Mouse (Mus musculus) brain, embryonic 14.5 days (tissue): ENCODE measurements around the gene Nsd2. TPM values are rescaled to one million over a fixed set of nuclear protein-coding genes. Genes with fewer than 3 reads are reported as not detected.

ENCODE experiments used
- DNase-seq: peaks from one replicate; pipeline ENCODE4 v3.0.0-alpha.2; 2011; ENCODE audit warnings: low read depth
- CTCF ChIP-seq: fragments of 200-500 bp; IDR thresholded peaks from 2 replicates; pipeline ENCODE4 v1.5.1; 2012; ENCODE audit warnings: inconsistent platforms, mild to moderate bottlenecking, moderate library complexity, borderline replicate concordance; ENCODE audit not compliant: insufficient read depth, insufficient read length; ENCODE audit errors: extremely low read depth
- POLR2A ChIP-seq: fragments of 200-500 bp; IDR thresholded peaks from 2 replicates; pipeline ENCODE4 v1.6.1; 2012; ENCODE audit warnings: mild to moderate bottlenecking, inconsistent platforms, borderline replicate concordance; ENCODE audit not compliant: poor library complexity, insufficient read depth, insufficient read length, severe bottlenecking; ENCODE audit errors: extremely low read depth
- polyA plus RNA-seq: library from polyadenylated mRNA; depleted of rRNA; stranded (reverse); fragments of >200 nt; gene quantifications from 2 replicates; pipeline ENCODE4 v1.2.3, GENCODE M21; 2012; rRNA removed

Nsd2 gene
- polyA plus RNA-seq, result 99.6 and 118 TPM in 2 replicates

DNA sequence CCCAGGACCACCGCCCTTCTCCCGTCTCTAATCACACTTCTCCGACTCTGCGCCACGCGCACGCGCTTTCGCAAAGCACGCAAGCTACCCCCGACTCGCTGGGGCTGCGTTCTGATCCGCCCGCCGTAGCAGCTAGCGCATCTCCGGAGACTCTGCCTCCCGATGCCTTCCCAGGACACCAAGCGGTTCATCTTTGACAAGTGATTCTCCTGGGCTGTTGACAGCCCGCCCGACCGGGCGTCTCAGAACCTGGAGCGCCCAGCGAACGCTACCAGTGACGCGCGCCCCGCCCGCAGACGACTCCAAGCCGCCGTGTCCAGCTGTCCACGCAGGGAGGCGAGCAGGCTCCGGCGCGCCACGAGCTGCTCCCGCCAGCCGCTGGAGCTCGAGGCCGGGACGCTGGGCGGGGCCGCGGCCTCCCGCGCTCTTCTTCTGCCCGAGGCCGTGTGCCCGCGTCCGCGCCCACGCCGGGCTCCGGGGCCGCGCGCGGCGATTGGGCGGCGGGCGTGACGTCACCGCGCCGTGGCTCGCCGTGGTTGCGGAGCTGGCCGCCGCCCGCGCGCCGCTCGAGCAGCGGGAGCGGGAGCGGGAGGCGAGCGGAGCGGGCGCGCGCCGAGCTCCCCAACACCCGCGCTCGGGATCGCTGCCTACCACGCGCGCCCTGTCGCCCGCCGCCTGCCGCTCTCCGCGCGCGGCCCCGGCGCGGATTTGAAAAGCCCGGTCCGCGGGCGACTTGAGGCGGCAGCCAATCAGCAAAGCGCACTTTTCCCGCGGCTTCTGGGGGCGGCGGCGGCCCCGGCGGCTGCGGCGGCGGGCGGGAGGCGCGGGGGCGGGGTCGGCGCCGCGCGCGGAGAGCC is at the start of gene Nsd2:
TSS of gene Nsd2 (plus strand) at position 850 of the 857 bp plus-strand sequence.
- DNase-seq, result peak; percentile 98
- TF ChIP-seq POLR2A (peak; percentile 93), CTCF (no peak)

DNA sequence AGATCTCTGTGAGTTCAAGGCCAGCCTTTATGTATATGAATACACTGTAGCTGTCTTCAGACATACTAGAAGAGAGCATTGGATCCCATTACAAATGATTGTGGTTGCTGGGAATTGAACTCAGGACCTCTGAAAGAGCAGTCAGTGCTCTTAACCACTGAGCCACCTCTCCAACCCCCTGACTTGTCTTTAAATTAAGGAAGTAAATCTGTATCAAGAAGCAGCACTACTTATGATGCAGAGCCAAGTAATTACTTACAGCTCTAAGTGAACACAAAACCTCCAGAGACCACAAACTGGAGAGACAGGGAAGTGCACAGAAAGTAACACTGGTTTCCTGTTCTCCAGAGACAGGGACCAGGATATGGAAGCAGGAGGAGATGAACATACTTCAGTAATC is 43.3 kb upstream of the Nsd2 start:
- TF ChIP-seq CTCF (no peak), POLR2A (no peak)
- DNase-seq, result no peak

DNA sequence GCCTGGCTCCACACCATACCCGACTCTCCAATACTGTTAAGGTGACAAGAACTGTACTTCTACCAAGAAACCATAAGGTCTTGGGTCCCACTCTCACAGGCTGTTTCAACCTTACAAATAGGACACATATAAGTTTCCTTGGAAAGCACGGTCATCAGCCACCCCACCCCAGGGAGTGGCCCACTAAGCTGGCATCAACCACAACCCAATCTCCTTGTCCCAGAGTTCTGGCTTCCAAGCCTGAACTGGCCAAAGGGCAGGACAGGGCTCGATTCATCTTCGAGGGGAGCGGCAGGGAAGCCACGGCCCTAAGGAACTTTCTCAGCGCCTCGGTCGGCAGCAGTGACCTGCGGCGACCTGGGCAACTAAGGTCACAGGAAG is 38.6 kb upstream of the Nsd2 start:
- no peak for DNase-seq
- TF ChIP-seq CTCF (no peak), POLR2A (no peak)

GRCm38 (mm10) chr5:33782345-33782998 is 38.1 kb upstream of the Nsd2 start, which contains the start of gene Letm1:
Gene Letm1, minus strand, starts transcription at chr5:33782817.
- TF ChIP-seq POLR2A (peak; percentile 89), CTCF (no peak)
- DNase-seq, result peak; percentile 98

- DNase-seq, result no peak
- TF ChIP-seq CTCF (no peak), POLR2A (no peak)
These were observed 37.5 kb upstream of the Nsd2 start for GRCm38 (mm10) chr5:33782999-33783390.

- TF ChIP-seq CTCF, result no peak
- TF ChIP-seq POLR2A, result no peak
- DNase-seq, result no peak
These were observed 28.4 kb upstream of the Nsd2 start for GRCm38 (mm10) chr5:33791912-33792643.

GRCm38 (mm10) chr5:33803337-33803736 is 17.2 kb upstream of the Nsd2 start:
- DNase-seq, result no peak
- TF ChIP-seq POLR2A (no peak), CTCF (no peak)

DNA sequence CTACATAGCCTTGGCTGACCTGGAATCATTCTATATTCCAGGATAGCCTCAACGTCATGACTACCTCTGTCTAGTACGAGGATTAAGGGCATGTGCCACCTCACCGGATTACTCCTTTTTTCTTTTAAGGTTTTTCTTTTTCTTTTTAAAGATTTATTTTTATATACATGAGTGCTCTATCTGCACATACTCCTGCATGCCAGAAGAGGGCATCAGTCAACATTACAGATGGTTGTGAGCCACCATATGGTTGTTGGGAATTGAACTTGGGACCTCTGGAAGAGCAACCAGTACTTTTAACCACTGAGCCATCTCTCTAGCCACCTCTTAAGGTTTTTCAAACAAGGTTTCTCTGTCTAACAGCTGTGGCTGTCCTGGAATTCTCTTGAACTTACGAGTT is 9.0 kb upstream of the Nsd2 start:
- no peak for DNase-seq
- no peak for TF ChIP-seq CTCF
- TF ChIP-seq POLR2A, result no peak

- no peak for DNase-seq
- TF ChIP-seq CTCF (no peak), POLR2A (no peak)
These were observed 4.4 kb upstream of the Nsd2 start for GRCm38 (mm10) chr5:33816008-33816725.

DNA sequence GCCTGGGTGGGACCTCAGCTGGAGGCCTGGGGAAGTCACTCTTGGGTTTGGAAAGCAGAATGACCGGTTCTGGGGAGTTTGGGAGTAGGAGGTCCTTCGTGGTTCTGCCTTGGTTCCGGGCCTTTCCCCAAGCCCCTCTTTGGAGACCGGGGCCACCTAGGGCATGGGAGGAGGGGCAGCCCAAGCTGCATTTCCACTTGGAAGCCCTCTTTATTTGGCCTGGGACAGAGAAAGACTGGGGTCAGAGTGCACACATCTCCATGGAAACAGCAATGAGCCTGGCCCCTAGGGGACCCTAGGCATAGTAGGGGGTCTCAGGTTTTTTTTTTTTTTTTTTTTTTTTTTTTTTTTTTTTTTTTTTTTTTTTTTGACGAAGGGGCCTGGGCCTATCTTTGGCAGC is 2.4 kb upstream of the Nsd2 start:
- no peak for DNase-seq
- TF ChIP-seq POLR2A (no peak), CTCF (no peak)
